Mouse (Mus musculus) ovary, postnatal 14 days (tissue): ENCODE data around the gene Nufip2.
A peak's percentile ranks its signal among the peaks of the same experiment; 100 is the strongest.
"Not testable (repeated sequence)": the region's sequence is repeated elsewhere in the genome, so short reads cannot be mapped to it uniquely, and the experiment has no call there.

Experiments
- DNase-seq: peaks from one replicate; pipeline ENCODE4 v3.0.0; 2022; ENCODE audit warnings: low spot score

Nufip2 gene

GRCm38 (mm10) chr11:77685383-77686265 is at the start of gene Nufip2:
TSS of gene Nufip2 (plus strand) at chr11:77686155.
- peak; percentile 98 for DNase-seq

- no peak for DNase-seq
Measured at GRCm38 (mm10) chr11:77641390-77641789, 44.6 kb upstream of the Nufip2 start.

GRCm38 (mm10) chr11:77645481-77645880 is 40.5 kb upstream of the Nufip2 start:
- DNase-seq = no peak

GRCm38 (mm10) chr11:77648878-77649277 is 37.1 kb upstream of the Nufip2 start:
- no peak for DNase-seq

GRCm38 (mm10) chr11:77652484-77652883 is 33.5 kb upstream of the Nufip2 start:
- no peak for DNase-seq

GRCm38 (mm10) chr11:77653406-77654190 is 32.4 kb upstream of the Nufip2 start:
- not testable (repeated sequence) for DNase-seq

GRCm38 (mm10) chr11:77659986-77660385 is 26.0 kb upstream of the Nufip2 start:
- no peak for DNase-seq

- no peak for DNase-seq
Measured at GRCm38 (mm10) chr11:77663639-77664038, 22.3 kb upstream of the Nufip2 start.

- DNase-seq = no peak
Measured at GRCm38 (mm10) chr11:77664046-77664445, 21.9 kb upstream of the Nufip2 start.

GRCm38 (mm10) chr11:77665384-77665783 is 20.6 kb upstream of the Nufip2 start:
- DNase-seq = not testable (repeated sequence)

GRCm38 (mm10) chr11:77666766-77667165 is 19.2 kb upstream of the Nufip2 start:
- not testable (repeated sequence) for DNase-seq

GRCm38 (mm10) chr11:77672746-77673145 is 13.2 kb upstream of the Nufip2 start:
- DNase-seq = no peak

- DNase-seq = no peak
Measured at GRCm38 (mm10) chr11:77673428-77673991, 12.4 kb upstream of the Nufip2 start.

GRCm38 (mm10) chr11:77680018-77680417 is 5.9 kb upstream of the Nufip2 start:
- no peak for DNase-seq

- no peak for DNase-seq
Measured at GRCm38 (mm10) chr11:77684896-77685295, 1.1 kb upstream of the Nufip2 start.

- DNase-seq = peak; percentile 11
Measured at GRCm38 (mm10) chr11:77686346-77686840, 438 bp downstream of the Nufip2 start.

GRCm38 (mm10) chr11:77686841-77687540 is 1.0 kb downstream of the Nufip2 start:
- DNase-seq = peak; percentile 46

- peak; percentile 15 for DNase-seq
Measured at GRCm38 (mm10) chr11:77687541-77688131, 1.7 kb downstream of the Nufip2 start.

GRCm38 (mm10) chr11:77693026-77693425 is 7.1 kb downstream of the Nufip2 start:
- DNase-seq = no peak

GRCm38 (mm10) chr11:77697232-77697631 is 11.3 kb downstream of the Nufip2 start:
- DNase-seq = no peak

GRCm38 (mm10) chr11:77705920-77706319 is 20.0 kb downstream of the Nufip2 start:
- no peak for DNase-seq
